Mouse (Mus musculus): ENCODE results near the gene Ss18l2.

GRCm38 (mm10) chr9:121669348-121669791, 40.8 kb upstream of the Ss18l2 start:
- TF ChIP-seq POLR2A (IDR thresholded peaks at IDR 0.05; ENCODE audit: borderline replicate concordance, extremely low read depth, low read depth, low read length): no peak
- peak; percentile 59 for TF ChIP-seq CTCF (IDR thresholded peaks at IDR 0.05; ENCODE audit: insufficient read depth, low read length)
